Mouse (Mus musculus) heart, adult 2 months (tissue): Measurements from ENCODE around the gene Lman2. TPM values are rescaled to one million over a fixed set of nuclear protein-coding genes. Genes with fewer than 3 reads are reported as not detected.

Experiments
- DNase-seq, 2 experiments: peaks; one replicate each; pipeline ENCODE4 v3.0.0; 2021
- H3K27ac ChIP-seq: fragments of 200-600 bp; 2 replicates; pipeline ENCODE4 v1.8.1; 2022
- H3K27me3 ChIP-seq: fragments of 200-500 bp; 2 replicates; pipeline ENCODE4 v1.6.1; 2012; ENCODE audit warnings: mild to moderate bottlenecking, low read length, inconsistent platforms, mixed read lengths; ENCODE audit not compliant: control insufficient read depth, insufficient read depth
- H3K36me3 ChIP-seq: fragments of 200-500 bp; 2 replicates; pipeline ENCODE4 v1.6.1; 2012; ENCODE audit warnings: low read length, inconsistent platforms; ENCODE audit not compliant: control insufficient read depth, insufficient read depth
- H3K4me1 ChIP-seq: fragments of 200-500 bp; 2 replicates; pipeline ENCODE4 v1.6.1; 2011; ENCODE audit warnings: low read length; ENCODE audit not compliant: control insufficient read depth, insufficient read depth
- H3K4me3 ChIP-seq: fragments of 200-600 bp; 2 replicates; pipeline ENCODE4 v1.8.1; 2022
- H3K79me2 ChIP-seq: fragments of 200-500 bp; replicated peaks from 2 replicates; pipeline ENCODE4 v1.6.1; 2012; ENCODE audit warnings: mild to moderate bottlenecking, inconsistent platforms, low read length, moderate library complexity, mixed read lengths; ENCODE audit not compliant: control insufficient read depth, insufficient read depth
- H3K9ac ChIP-seq: fragments of 200-500 bp; 2 replicates; pipeline ENCODE4 v1.6.1; 2012; ENCODE audit warnings: low read depth, mild to moderate bottlenecking, control low read depth, inconsistent platforms, low read length, mixed read lengths
- CTCF ChIP-seq: fragments of 200-600 bp; IDR thresholded peaks from 2 replicates; pipeline ENCODE4 v1.8.1; 2022; ENCODE audit warnings: antibody characterized with exemption, mild to moderate bottlenecking, moderate library complexity
- EP300 ChIP-seq: fragments of 200-500 bp; IDR thresholded peaks from 2 replicates; pipeline ENCODE4 v1.6.1; 2011; ENCODE audit warnings: low read depth, low read length, control low read depth; ENCODE audit not compliant: insufficient read depth
- POLR2A ChIP-seq: fragments of 200-500 bp; IDR thresholded peaks from 2 replicates; pipeline ENCODE4 v1.6.1; 2011; ENCODE audit warnings: mild to moderate bottlenecking, low read depth, low read length, control low read depth; ENCODE audit not compliant: insufficient read depth
- WGBS: fragments of 180-500 bp; shearing (Covaris S2); methylation state at CpG from one replicate; pipeline ENCODE4 v1.1.7; 2018; 5-methylcytosine and 5-hydroxymethylcytosine counted together
- intact Hi-C: fragments of 180-260 bp; cut with DNase I; formaldehyde crosslinking; loops from one replicate; pipeline ENCODE4 v1.15.1; 2025
- polyA plus RNA-seq: library from polyadenylated mRNA; depleted of rRNA; stranded (reverse); fragments of >200 nt; gene quantifications from 2 replicates; pipeline ENCODE4 v1.2.3, GENCODE M21; 2012
- total RNA-seq, 2 experiments: library from RNA; stranded (reverse); gene quantifications; 2 replicates each; pipeline ENCODE4 v1.2.3; 2021

Gene Lman2
- total and polyA plus RNA-seq, 3 experiments = 50.5 to 52.6 (median 52.2) TPM

- Histone ChIP-seq H3K9ac (no peak overlapping the region), H3K4me3 (no peak overlapping the region), H3K27me3 (no peaks in the 10 kb centered on the region), H3K27ac (no peak overlapping the region), H3K4me1 (no peaks in the 10 kb centered on the region), H3K36me3 (no peaks in the 10 kb centered on the region), H3K79me2 (no peaks in the 10 kb centered on the region)
- TF ChIP-seq EP300 (no peak), CTCF (no peak), POLR2A (no peak)
- WGBS = 46% methylated on average over 11 of the region's 11 CpGs
- intact Hi-C loops = no loop called here
- no peak for DNase-seq
These were observed 20.1 kb downstream of the Lman2 start for GRCm38 (mm10) chr13:55342469-55342868.

GRCm38 (mm10) chr13:55339259-55339658 is 23.3 kb downstream of the Lman2 start:
- Histone ChIP-seq H3K79me2 (no peaks in the 10 kb centered on the region), H3K4me1 (no peaks in the 10 kb centered on the region), H3K27ac (no peak overlapping the region), H3K27me3 (no peaks in the 10 kb centered on the region), H3K36me3 (no peaks in the 10 kb centered on the region), H3K4me3 (no peak overlapping the region), H3K9ac (no peak overlapping the region)
- no peak for DNase-seq
- intact Hi-C loops = no loop called here
- TF ChIP-seq POLR2A = no peak
- no peak for TF ChIP-seq EP300
- no peak for TF ChIP-seq CTCF
- 37% methylated on average over 2 of the region's 2 CpGs for WGBS

GRCm38 (mm10) chr13:55338131-55339054 is 24.2 kb downstream of the Lman2 start:
- no peak overlapping the region for H3K27ac ChIP-seq
- no peak overlapping the region for H3K9ac ChIP-seq
- no peak overlapping the region for H3K4me3 ChIP-seq
- H3K4me1 ChIP-seq = no peaks in the 10 kb centered on the region
- no peak for DNase-seq
- H3K27me3 ChIP-seq = no peaks in the 10 kb centered on the region
- TF ChIP-seq POLR2A = no peak
- no peak for TF ChIP-seq CTCF
- TF ChIP-seq EP300 = no peak
- no peaks in the 10 kb centered on the region for H3K36me3 ChIP-seq
- intact Hi-C loops = no loop called here
- 57% methylated on average over 12 of the region's 12 CpGs for WGBS
- H3K79me2 ChIP-seq = no peaks in the 10 kb centered on the region

- Histone ChIP-seq H3K4me3 (no peak overlapping the region), H3K27ac (no peak overlapping the region), H3K27me3 (no peaks in the 10 kb centered on the region), H3K4me1 (no peaks in the 10 kb centered on the region), H3K9ac (no peak overlapping the region), H3K79me2 (no peaks in the 10 kb centered on the region), H3K36me3 (no peaks in the 10 kb centered on the region)
- no peak for TF ChIP-seq CTCF
- no peak for TF ChIP-seq POLR2A
- no peak for TF ChIP-seq EP300
- 75% methylated on average over 10 of the region's 10 CpGs for WGBS
- DNase-seq = no peak
- intact Hi-C loops = no loop called here
These were observed 25.1 kb downstream of the Lman2 start for GRCm38 (mm10) chr13:55337341-55337975.

- Histone ChIP-seq H3K36me3 (no peaks in the 10 kb centered on the region), H3K79me2 (no peaks in the 10 kb centered on the region), H3K4me3 (no peak overlapping the region), H3K4me1 (no peaks in the 10 kb centered on the region), H3K9ac (no peak overlapping the region), H3K27me3 (no peaks in the 10 kb centered on the region), H3K27ac (no peak overlapping the region)
- TF ChIP-seq CTCF = no peak
- TF ChIP-seq POLR2A = no peak
- no peak for TF ChIP-seq EP300
- intact Hi-C loops = no loop called here
- DNase-seq = no peak
- WGBS = 77% methylated on average over 4 of the region's 4 CpGs
These were observed 26.9 kb downstream of the Lman2 start for GRCm38 (mm10) chr13:55335701-55336100.

GRCm38 (mm10) chr13:55332331-55332730 is 30.3 kb downstream of the Lman2 start:
- H3K27ac ChIP-seq = no peak overlapping the region
- no peaks in the 10 kb centered on the region for H3K79me2 ChIP-seq
- H3K4me1 ChIP-seq = peaks cover 2% of the 10 kb centered on the region; the same call in 1 of the 2 replicates
- no peaks in the 10 kb centered on the region for H3K27me3 ChIP-seq
- WGBS = 53% methylated on average over 3 of the region's 3 CpGs
- no peaks in the 10 kb centered on the region for H3K36me3 ChIP-seq
- H3K4me3 ChIP-seq = no peak overlapping the region
- intact Hi-C loops = no loop called here
- no peak overlapping the region for H3K9ac ChIP-seq
- no peak for DNase-seq
- TF ChIP-seq EP300 (no peak), CTCF (no peak), POLR2A (no peak)
